Mouse (Mus musculus) megakaryocyte, embryonic 14.5 days (primary cell): ENCODE data around the gene Zmym3. TPM values are rescaled to one million over a fixed set of nuclear protein-coding genes. Genes with fewer than 3 reads are reported as not detected.

Experiments used
- H3K27me3 ChIP-seq: replicated peaks from 2 replicates; pipeline ENCODE3; 2012; ENCODE audit warnings: inconsistent platforms
- H3K36me3 ChIP-seq: replicated peaks from 2 replicates; pipeline ENCODE3; 2012; ENCODE audit warnings: low read length, inconsistent platforms, mixed read lengths
- H3K4me1 ChIP-seq: 2 replicates; pipeline ENCODE4 v1.6.1; 2012; ENCODE audit warnings: inconsistent platforms
- H3K4me3 ChIP-seq: replicated peaks from 2 replicates; pipeline ENCODE3; 2012; ENCODE audit warnings: moderate library complexity, mild to moderate bottlenecking, inconsistent platforms
- H3K9me3 ChIP-seq: 2 replicates; pipeline ENCODE4 v1.6.1; 2012; ENCODE audit warnings: inconsistent platforms
- FLI1 ChIP-seq: IDR thresholded peaks from 2 replicates; pipeline ENCODE4 v1.6.1; 2012; ENCODE audit warnings: low read length, inconsistent platforms, mixed read lengths
- GATA1 ChIP-seq: IDR thresholded peaks from 3 replicates; pipeline ENCODE4 v1.6.1; 2012; ENCODE audit warnings: mixed read lengths, low read length, inconsistent platforms, borderline replicate concordance
- polyA plus RNA-seq: library from polyadenylated mRNA; stranded (reverse); fragments of >175 nt; gene quantifications from 2 replicates; pipeline ENCODE4 v1.2.3, GENCODE M21; 2012; ENCODE audit warnings: low replicate concordance; ENCODE audit not compliant: insufficient read depth

Gene Zmym3
- polyA plus RNA-seq, 1 experiment, result 14.1 TPM

- Histone ChIP-seq H3K4me1 (peaks cover 28% of the 10 kb centered on the region), H3K4me3 (peak overlapping the region; percentile 95), H3K36me3 (peaks cover 23% of the 10 kb centered on the region), H3K9me3 (no peaks in the 10 kb centered on the region), H3K27me3 (peaks cover 9% of the 10 kb centered on the region)
- no peak for TF ChIP-seq GATA1
- TF ChIP-seq FLI1, result no peak
Observed at GRCm38 (mm10) chrX:101419725-101420699, 637 bp downstream of the Zmym3 start.

- Histone ChIP-seq H3K4me1 (peaks cover 28% of the 10 kb centered on the region), H3K27me3 (peaks cover 9% of the 10 kb centered on the region), H3K36me3 (peaks cover 32% of the 10 kb centered on the region), H3K4me3 (peak overlapping the region; percentile 95), H3K9me3 (no peaks in the 10 kb centered on the region)
- TF ChIP-seq GATA1 (no peak), FLI1 (no peak)
Observed at GRCm38 (mm10) chrX:101418946-101419724, 1.5 kb downstream of the Zmym3 start.

GRCm38 (mm10) chrX:101396459-101396858 lies 24.2 kb downstream of the Zmym3 start:
- H3K4me1 ChIP-seq, result no peaks in the 10 kb centered on the region
- no peaks in the 10 kb centered on the region for H3K9me3 ChIP-seq
- peaks cover 27% of the 10 kb centered on the region for H3K27me3 ChIP-seq
- no peak overlapping the region for H3K4me3 ChIP-seq
- TF ChIP-seq GATA1 (no peak), FLI1 (no peak)
- no peaks in the 10 kb centered on the region for H3K36me3 ChIP-seq

GRCm38 (mm10) chrX:101394341-101394740 lies 26.3 kb downstream of the Zmym3 start:
- Histone ChIP-seq H3K27me3 (peaks cover 33% of the 10 kb centered on the region), H3K4me3 (no peak overlapping the region), H3K9me3 (no peaks in the 10 kb centered on the region), H3K4me1 (no peaks in the 10 kb centered on the region), H3K36me3 (no peaks in the 10 kb centered on the region)
- TF ChIP-seq FLI1 (no peak), GATA1 (no peak)

GRCm38 (mm10) chrX:101388866-101389537 lies 31.6 kb downstream of the Zmym3 start:
- Histone ChIP-seq H3K9me3 (no peaks in the 10 kb centered on the region), H3K27me3 (peaks cover 47% of the 10 kb centered on the region), H3K36me3 (no peaks in the 10 kb centered on the region), H3K4me3 (no peak overlapping the region), H3K4me1 (peaks cover 16% of the 10 kb centered on the region)
- TF ChIP-seq FLI1, result no peak
- TF ChIP-seq GATA1, result no peak

- H3K9me3 ChIP-seq, result no peaks in the 10 kb centered on the region
- H3K4me3 ChIP-seq, result no peak overlapping the region
- H3K4me1 ChIP-seq, result peaks cover 40% of the 10 kb centered on the region
- H3K27me3 ChIP-seq, result peaks cover 61% of the 10 kb centered on the region
- H3K36me3 ChIP-seq, result no peaks in the 10 kb centered on the region
- TF ChIP-seq FLI1 (no peak), GATA1 (no peak)
Observed at GRCm38 (mm10) chrX:101386222-101386621, 34.4 kb downstream of the Zmym3 start.

GRCm38 (mm10) chrX:101384439-101385137 lies 36.1 kb downstream of the Zmym3 start:
- peaks cover 49% of the 10 kb centered on the region for H3K4me1 ChIP-seq
- H3K4me3 ChIP-seq, result peak overlapping the region; percentile 81
- H3K27me3 ChIP-seq, result peaks cover 62% of the 10 kb centered on the region
- no peaks in the 10 kb centered on the region for H3K36me3 ChIP-seq
- TF ChIP-seq GATA1 (no peak), FLI1 (no peak)
- no peaks in the 10 kb centered on the region for H3K9me3 ChIP-seq

- peaks cover 61% of the 10 kb centered on the region for H3K27me3 ChIP-seq
- TF ChIP-seq GATA1 (no peak), FLI1 (no peak)
Observed at GRCm38 (mm10) chrX:101383455-101383854, 37.2 kb downstream of the Zmym3 start.

GRCm38 (mm10) chrX:101379744-101380143 lies 40.9 kb downstream of the Zmym3 start:
- Histone ChIP-seq H3K27me3 (peaks cover 48% of the 10 kb centered on the region), H3K4me1 (peaks cover 51% of the 10 kb centered on the region), H3K36me3 (no peaks in the 10 kb centered on the region), H3K4me3 (no peak overlapping the region), H3K9me3 (no peaks in the 10 kb centered on the region)
- TF ChIP-seq GATA1 (no peak), FLI1 (no peak)

More at GRCm38 (mm10) chrX:101383455-101383854, 37.2 kb downstream of the Zmym3 start:
- Histone ChIP-seq H3K9me3 (no peaks in the 10 kb centered on the region), H3K36me3 (no peaks in the 10 kb centered on the region), H3K4me3 (no peak overlapping the region), H3K4me1 (peaks cover 56% of the 10 kb centered on the region)
